In genomic region chr1:171584584-171584983, GRCm38 (mm10) we compare ENCODE assay signal across 28 mouse cellular contexts. TPM values are rescaled to one million over a fixed set of nuclear protein-coding genes. Genes with fewer than 3 reads are reported as not detected.
DNase-seq lines count a peak whose midpoint lies in the region; ATAC-seq and TF ChIP-seq lines count a peak whose summit lies in the region.
"Had no signal": no experiment of that assay in that cellular context is flagged by ENCODE, and none has a peak within 500 bp of the region (broad histone marks: within the 10 kb centered on the region; RNA-seq: fewer than 3 reads in every experiment).

No protein-coding gene starts in this region.

- no peak overlapping the region for H3K4me2 ChIP-seq in liver, embryonic 14.5 days (ENCODE audit: low read depth)
- H3K4me2 ChIP-seq: embryonic facial prominence, embryonic 15.5 days; forebrain, embryonic 15.5 days; heart, embryonic 13.5 days; hindbrain, embryonic 15.5 days had no signal

- no peaks in the 10 kb centered on the region for H3K36me3 ChIP-seq in liver, embryonic 14.5 days (replicated peaks; ENCODE audit: control insufficient read depth, insufficient read depth, low read depth)
- H3K36me3 ChIP-seq: embryonic facial prominence, embryonic 15.5 days; forebrain, embryonic 10.5 days; forebrain, embryonic 15.5 days; G1E; heart, embryonic 13.5 days; hindbrain, embryonic 15.5 days had no signal

- no peak for TF ChIP-seq CTCF in liver, embryonic 14.5 days (IDR thresholded peaks at IDR 0.05; ENCODE audit: low read depth)

- intact Hi-C loops in gastrocnemius, postnatal 14 days (cut with DNase I; ENCODE audit: low total_unique reads): no loop called here

- H3K27me3 ChIP-seq in liver, embryonic 14.5 days (ENCODE audit: control insufficient read depth, insufficient read depth, low read length): no peaks in the 10 kb centered on the region
- H3K27me3 ChIP-seq: embryonic facial prominence, embryonic 15.5 days; forebrain, embryonic 15.5 days; heart, embryonic 13.5 days; hindbrain, embryonic 15.5 days; Patski had no signal

- TF ChIP-seq EP300 in liver, embryonic 14.5 days (IDR thresholded peaks at IDR 0.05; ENCODE audit: low read depth): peak; percentile 67

- no peak overlapping the region for H3K4me3 ChIP-seq in liver, embryonic 14.5 days (ENCODE audit: insufficient read depth in 1 of 2, low read depth in 2 of 2, low read length in 2 of 2)
- H3K4me3 ChIP-seq: embryonic facial prominence, embryonic 15.5 days; erythroblast, embryonic 14.5 days; forebrain, embryonic 10.5 days; forebrain, embryonic 15.5 days; heart, embryonic 13.5 days; hindbrain, embryonic 15.5 days had no signal

- H3K27ac ChIP-seq in liver, embryonic 14.5 days: no peak overlapping the region
- H3K27ac ChIP-seq: embryonic facial prominence, embryonic 15.5 days; forebrain, embryonic 10.5 days; forebrain, embryonic 15.5 days; heart, embryonic 13.5 days; hindbrain, embryonic 15.5 days had no signal

- H3K9ac ChIP-seq in liver, embryonic 14.5 days (replicated peaks): no peak overlapping the region
- H3K9ac ChIP-seq: embryonic facial prominence, embryonic 15.5 days; forebrain, embryonic 15.5 days; heart, embryonic 13.5 days; hindbrain, embryonic 15.5 days had no signal

- WGBS in liver, embryonic 14.5 days (ENCODE audit: insufficient replicate concordance): 10% methylated on average over 2 of the region's 2 CpGs

- peaks cover 2 to 8% of the 10 kb centered on the region in 2 experiments; a peak in 2 of 4 replicates for H3K4me1 ChIP-seq in liver, embryonic 14.5 days (replicated peaks; ENCODE audit: control insufficient read depth in 2 of 2, insufficient read depth in 2 of 2, low read length in 1 of 2)
- H3K4me1 ChIP-seq: embryonic facial prominence, embryonic 15.5 days; forebrain, embryonic 10.5 days; forebrain, embryonic 15.5 days; heart, embryonic 13.5 days; hindbrain, embryonic 15.5 days had no signal

- no peaks in the 10 kb centered on the region for H3K9me3 ChIP-seq in liver, embryonic 14.5 days (ENCODE audit: control insufficient read depth, low read length)
- H3K9me3 ChIP-seq: embryonic facial prominence, embryonic 15.5 days; forebrain, embryonic 10.5 days; forebrain, embryonic 15.5 days; heart, embryonic 13.5 days; hindbrain, embryonic 15.5 days had no signal

- peak; percentile 85 for DNase-seq in MEL-GATA-1-ER (ENCODE audit: extremely low read depth, low read depth)
- DNase-seq in c-Kit-positive CD71-positive TER-119-positive erythroid progenitor cells, embryonic 14.5 days (ENCODE audit: low spot score): peak; percentile 51
- peak in 2 of 3 experiments; percentile 14 to 50 for DNase-seq in liver, embryonic 14.5 days (ENCODE audit: low read depth in 3 of 3, low spot score in 3 of 3)
- no peak for DNase-seq in spleen, postnatal 14 days (ENCODE audit: low spot score in 2 of 2)
- DNase-seq in ovary, postnatal 36 days (ENCODE audit: low spot score): no peak
- DNase-seq in gastrocnemius, postnatal 14 days: no peak
- DNase-seq: adrenal gland, postnatal 14 days; cerebellum, adult 2 months; cerebellum, postnatal 10 days; embryo, embryonic 11 days; heart, postnatal 36 days had no signal

- ATAC-seq in liver, embryonic 14.5 days (ENCODE audit: insufficient read depth): peak; percentile 84
- ATAC-seq in megakaryocyte progenitor cell, adult 5-6 weeks (replicated peaks; ENCODE audit: poor library complexity): peak; percentile 98
- ATAC-seq: activated CD4-positive, CD25-positive, alpha-beta regulatory T cell, adult 4 months; CD4-positive, CD25-positive, alpha-beta regulatory T cell, adult 4 months; forebrain, embryonic 15.5 days; Patski had no signal

RNA-seq across cellular contexts. Expression of gene Ly9, which starts 22.6 kb away (rescaled TPM):
- polyA plus RNA-seq in liver, embryonic 14.5 days (2012; rRNA removed): 1.0 and 1.2 TPM in 2 replicates
- polyA plus RNA-seq in liver, embryonic 14.5 days (2014; fragmentation: Nextera tagmentation; extraction: Ambion mirVana): 0.18 and 0.20 TPM in 2 replicates
- 18.9 and 20.7 TPM in 2 replicates for total RNA-seq in megakaryocyte progenitor cell, adult 5-6 weeks (2015)
- total RNA-seq in megakaryocyte progenitor cell, adult 5-6 weeks (2017): 29.4 and 30.0 TPM in 2 replicates
- total RNA-seq in gastrocnemius, postnatal 14 days (2021): under 1 TPM; 0.11 to 0.21 TPM
- polyA plus RNA-seq: embryonic facial prominence, embryonic 11.5 days; forebrain, embryonic 10.5 days; G1E; hindbrain, embryonic 11.5 days; Patski had no signal

RNA-seq across cellular contexts. Expression of gene Cd244a, which starts 25.6 kb away (rescaled TPM):
- 0.09 and 0.12 TPM in 2 replicates for polyA plus RNA-seq in liver, embryonic 14.5 days (2012; rRNA removed)
- 0.22 and 0.24 TPM in 2 replicates for polyA plus RNA-seq in liver, embryonic 14.5 days (2014; fragmentation: Nextera tagmentation; extraction: Ambion mirVana)
- total RNA-seq in megakaryocyte progenitor cell, adult 5-6 weeks (2015): 5.0 and 6.5 TPM in 2 replicates
- 6.1 and 9.8 TPM in 2 replicates for total RNA-seq in megakaryocyte progenitor cell, adult 5-6 weeks (2017)
- total RNA-seq in gastrocnemius, postnatal 14 days (2021): not detected
- polyA plus RNA-seq: cerebellum, adult 2 months; embryonic facial prominence, embryonic 11.5 days; erythroblast, embryonic 14.5 days; forebrain, embryonic 10.5 days; forebrain, embryonic 15.5 days; G1E; hindbrain, embryonic 11.5 days; hindbrain, embryonic 15.5 days; Patski had no signal

RNA-seq across cellular contexts. Expression of gene Itln1, which starts 49.5 kb away (rescaled TPM):
- not detected in 2 replicates for polyA plus RNA-seq in liver, embryonic 14.5 days (2012; rRNA removed)
- not detected in 2 replicates for polyA plus RNA-seq in liver, embryonic 14.5 days (2014; fragmentation: Nextera tagmentation; extraction: Ambion mirVana)
- total RNA-seq in megakaryocyte progenitor cell, adult 5-6 weeks (2015): not detected in 2 replicates
- not detected in 2 replicates for total RNA-seq in megakaryocyte progenitor cell, adult 5-6 weeks (2017)
- not detected for total RNA-seq in gastrocnemius, postnatal 14 days (2021)
- total RNA-seq: adrenal gland, adult 18-20 months; adrenal gland, postnatal 14 days; G1E; gastrocnemius, adult 8-10 months; gastrocnemius, postnatal 4 days; heart, postnatal 36 days had no signal
- polyA plus RNA-seq: activated CD4-positive, CD25-positive, alpha-beta regulatory T cell, adult 4 months; CD4-positive, CD25-positive, alpha-beta regulatory T cell, adult 4 months; cerebellum, adult 2 months; embryonic facial prominence, embryonic 11.5 days; erythroblast, embryonic 14.5 days; forebrain, embryonic 10.5 days; forebrain, embryonic 15.5 days; G1E; heart, embryonic 13.5 days; heart, postnatal 0 days; hindbrain, embryonic 11.5 days; hindbrain, embryonic 15.5 days had no signal

Comparison
In these comparisons a context has a peak if more than half of its experiments do, and no peak if none do; other contexts are left out.
1. DNase-seq: peak in MEL-GATA-1-ER (single experiment), c-Kit-positive CD71-positive TER-119-positive erythroid progenitor cells, embryonic 14.5 days (single experiment) and liver, embryonic 14.5 days (2 of 3); none in spleen, postnatal 14 days (0 of 2), ovary, postnatal 36 days (single experiment) and gastrocnemius, postnatal 14 days (single experiment).
2. RNA of gene Ly9, which starts 22.6 kb away (total RNA-seq): 18.9 to 30.0 TPM in megakaryocyte progenitor cell, adult 5-6 weeks; 0.11 to 0.21 TPM in gastrocnemius, postnatal 14 days; every median in the first group is over 10 times any median in the second.
3. RNA of gene Cd244a, which starts 25.6 kb away (total RNA-seq): 5.0 to 9.8 TPM in megakaryocyte progenitor cell, adult 5-6 weeks; not detected in gastrocnemius, postnatal 14 days; every median in the first group is over 4 times any median in the second.